Mouse (Mus musculus) erythroblast, embryonic 14.5 days (primary cell): ENCODE data around the gene Tpt1. TPM values are rescaled to one million over a fixed set of nuclear protein-coding genes. Genes with fewer than 3 reads are reported as not detected.

Experiments used
- H3K27me3 ChIP-seq: 2 replicates; pipeline ENCODE4 v1.6.1; 2012; ENCODE audit warnings: inconsistent platforms; ENCODE audit not compliant: control insufficient read depth
- H3K36me3 ChIP-seq: 2 replicates; pipeline ENCODE4 v1.6.1; 2012; ENCODE audit warnings: mild to moderate bottlenecking, inconsistent platforms; ENCODE audit not compliant: control insufficient read depth
- H3K4me1 ChIP-seq: 2 replicates; pipeline ENCODE4 v1.6.1; 2012; ENCODE audit warnings: inconsistent platforms; ENCODE audit not compliant: control insufficient read depth
- H3K4me3 ChIP-seq: replicated peaks from 2 replicates; pipeline ENCODE3; 2012; ENCODE audit warnings: moderate library complexity, mild to moderate bottlenecking, inconsistent platforms
- H3K9me3 ChIP-seq: 2 replicates; pipeline ENCODE4 v1.6.1; 2012; ENCODE audit warnings: low read length, inconsistent platforms, mixed read lengths; ENCODE audit not compliant: control insufficient read depth
- GATA1 ChIP-seq: IDR thresholded peaks from 2 replicates; pipeline ENCODE4 v1.6.1; 2012; ENCODE audit warnings: low read length, inconsistent platforms, mixed read lengths
- TAL1 ChIP-seq: IDR thresholded peaks from 3 replicates; pipeline ENCODE4 v1.6.1; 2012; ENCODE audit warnings: low read length, inconsistent platforms, mixed read lengths
- polyA plus RNA-seq: library from polyadenylated mRNA; stranded (reverse); fragments of >175 nt; gene quantifications from 2 replicates; pipeline ENCODE4 v1.2.3, GENCODE M21; 2012

The Tpt1 gene
- polyA plus RNA-seq, 1 experiment, result 472 TPM

- no peak overlapping the region for H3K4me3 ChIP-seq
- no peaks in the 10 kb centered on the region for H3K27me3 ChIP-seq
- no peaks in the 10 kb centered on the region for H3K4me1 ChIP-seq
- no peaks in the 10 kb centered on the region for H3K9me3 ChIP-seq
- H3K36me3 ChIP-seq, result no peaks in the 10 kb centered on the region
- TF ChIP-seq GATA1, result no peak
- TF ChIP-seq TAL1, result no peak
Observed at GRCm38 (mm10) chr14:75883330-75883729, 38.4 kb downstream of the Tpt1 start.

- TF ChIP-seq TAL1 (no peak), GATA1 (no peak)
- H3K4me3 ChIP-seq, result no peak overlapping the region
- H3K36me3 ChIP-seq, result no peaks in the 10 kb centered on the region
- H3K4me1 ChIP-seq, result no peaks in the 10 kb centered on the region
- H3K9me3 ChIP-seq, result no peaks in the 10 kb centered on the region
- H3K27me3 ChIP-seq, result no peaks in the 10 kb centered on the region
Observed at GRCm38 (mm10) chr14:75883873-75884272, 39.0 kb downstream of the Tpt1 start.

- H3K9me3 ChIP-seq, result 0 out of 2 replicates have a peak, but pooled peaks cover 3% of the 10 kb centered on the region
- no peaks in the 10 kb centered on the region for H3K27me3 ChIP-seq
- no peaks in the 10 kb centered on the region for H3K4me1 ChIP-seq
- TF ChIP-seq TAL1, result no peak
- TF ChIP-seq GATA1, result no peak
- H3K36me3 ChIP-seq, result peaks cover 23% of the 10 kb centered on the region
- no peak overlapping the region for H3K4me3 ChIP-seq
Observed at GRCm38 (mm10) chr14:75892118-75892517, 47.2 kb downstream of the Tpt1 start.

Other genes with a start within 250 kb of the Tpt1 start
- gene Erich6b, start 202.8 kb upstream of the Tpt1 start, polyA plus RNA-seq, result not detected in 2 replicates
- gene Cog3, start 90.6 kb upstream of the Tpt1 start, polyA plus RNA-seq, result 0.18 and 0.23 TPM in 2 replicates
- gene Slc25a30, start 58.1 kb upstream of the Tpt1 start, polyA plus RNA-seq, result 0.73 and 0.87 TPM in 2 replicates
- not detected in 2 replicates for gene Kctd4, start 109.9 kb downstream of the Tpt1 start, polyA plus RNA-seq
- 0.42 and 0.58 TPM in 2 replicates for gene Gtf2f2, start 165.8 kb downstream of the Tpt1 start, polyA plus RNA-seq